25 mouse cellular contexts compared by ENCODE assay signal in genomic region chr10:60796474-60796873, GRCm38 (mm10). TPM values are rescaled to one million over a fixed set of nuclear protein-coding genes. Genes with fewer than 3 reads are reported as not detected.
DNase-seq lines count a peak whose midpoint lies in the region; ATAC-seq and TF ChIP-seq lines count a peak whose summit lies in the region.
"Had no signal": no experiment of that assay in that cellular context is flagged by ENCODE, and none has a peak within 500 bp of the region (broad histone marks: within the 10 kb centered on the region; RNA-seq: fewer than 3 reads in every experiment).

No protein-coding gene starts in this region.

- no peak overlapping the region for H3K4me2 ChIP-seq in forebrain, embryonic 16.5 days (ENCODE audit: low read length)
- no peak overlapping the region for H3K4me2 ChIP-seq in heart, embryonic 13.5 days
- H3K4me2 ChIP-seq in kidney, postnatal 0 days (ENCODE audit: low read length) = no peak overlapping the region
- no peak overlapping the region for H3K4me2 ChIP-seq in stomach, postnatal 0 days (replicated peaks; ENCODE audit: low read depth)
- H3K4me2 ChIP-seq: forebrain, embryonic 12.5 days; hindbrain, embryonic 12.5 days; liver, embryonic 15.5 days; midbrain, embryonic 15.5 days; neural tube, embryonic 13.5 days had no signal

- no peaks in the 10 kb centered on the region for H3K36me3 ChIP-seq in forebrain, embryonic 10.5 days (replicated peaks)
- no peaks in the 10 kb centered on the region for H3K36me3 ChIP-seq in forebrain, embryonic 16.5 days (ENCODE audit: control insufficient read depth, insufficient read depth)
- H3K36me3 ChIP-seq in heart, embryonic 13.5 days = no peaks in the 10 kb centered on the region
- H3K36me3 ChIP-seq in kidney, postnatal 0 days (ENCODE audit: insufficient read depth, low read length) = no peaks in the 10 kb centered on the region
- no peaks in the 10 kb centered on the region for H3K36me3 ChIP-seq in stomach, postnatal 0 days (ENCODE audit: control insufficient read depth, insufficient read depth, low read length)
- H3K36me3 ChIP-seq: forebrain, embryonic 12.5 days; hindbrain, embryonic 12.5 days; liver, embryonic 15.5 days; midbrain, embryonic 15.5 days; neural tube, embryonic 13.5 days had no signal

- no peak overlapping the region for H3K9ac ChIP-seq in forebrain, embryonic 16.5 days (replicated peaks; ENCODE audit: low read depth, low read length)
- peak overlapping the region; percentile 64 for H3K9ac ChIP-seq in heart, embryonic 13.5 days
- no peak overlapping the region for H3K9ac ChIP-seq in kidney, postnatal 0 days (ENCODE audit: low read depth, low read length)
- no peak overlapping the region for H3K9ac ChIP-seq in stomach, postnatal 0 days (ENCODE audit: low read length)
- H3K9ac ChIP-seq: forebrain, embryonic 12.5 days; hindbrain, embryonic 12.5 days; liver, embryonic 15.5 days; midbrain, embryonic 15.5 days; neural tube, embryonic 13.5 days had no signal

- DNase-seq in forebrain, embryonic 10.5 days (ENCODE audit: extremely low spot score, low spot score) = no peak
- DNase-seq in heart, adult 8-10 months (ENCODE audit: low spot score) = no peak
- no peak for DNase-seq in kidney, postnatal 0 days (ENCODE audit: low spot score)
- DNase-seq in kidney, postnatal 10 days = no peak
- DNase-seq in stomach, postnatal 0 days (ENCODE audit: low spot score) = peak; percentile 59
- DNase-seq in thymus, postnatal 36 days = no peak
- DNase-seq: adrenal gland, postnatal 25 days; cerebellum, adult 9-11 months; kidney, adult 2 months; kidney, postnatal 14 days; liver; lung, postnatal 4 days; retina, postnatal 1 day; right cerebral cortex, postnatal 25 days; thymus, postnatal 14 days had no signal

- no peaks in the 10 kb centered on the region for H3K9me3 ChIP-seq in forebrain, embryonic 10.5 days
- H3K9me3 ChIP-seq in forebrain, embryonic 16.5 days (ENCODE audit: control insufficient read depth, low read length) = no peaks in the 10 kb centered on the region
- H3K9me3 ChIP-seq in heart, embryonic 13.5 days = no peaks in the 10 kb centered on the region
- no peaks in the 10 kb centered on the region for H3K9me3 ChIP-seq in kidney, postnatal 0 days (replicated peaks; ENCODE audit: low read length)
- no peaks in the 10 kb centered on the region for H3K9me3 ChIP-seq in stomach, postnatal 0 days (ENCODE audit: control insufficient read depth, low read length)
- H3K9me3 ChIP-seq: forebrain, embryonic 12.5 days; hindbrain, embryonic 12.5 days; liver, embryonic 15.5 days; midbrain, embryonic 15.5 days; neural tube, embryonic 13.5 days had no signal

- no peak for TF ChIP-seq CTCF in kidney, postnatal 0 days (IDR thresholded peaks at IDR 0.05; ENCODE audit: low read depth)
- no peak for TF ChIP-seq CTCF in stomach, postnatal 0 days (IDR thresholded peaks at IDR 0.05; ENCODE audit: low read depth)

- H3K4me1 ChIP-seq in forebrain, embryonic 10.5 days = peaks cover 94% of the 10 kb centered on the region
- H3K4me1 ChIP-seq in forebrain, embryonic 16.5 days (replicated peaks; ENCODE audit: control insufficient read depth, insufficient read depth, low read length) = peaks cover 20% of the 10 kb centered on the region
- peaks cover 99% of the 10 kb centered on the region for H3K4me1 ChIP-seq in heart, embryonic 13.5 days
- H3K4me1 ChIP-seq in kidney, postnatal 0 days (replicated peaks; ENCODE audit: insufficient read depth, low read length) = peaks cover 51% of the 10 kb centered on the region
- peaks cover 5% of the 10 kb centered on the region for H3K4me1 ChIP-seq in stomach, postnatal 0 days (replicated peaks; ENCODE audit: control insufficient read depth, insufficient read depth)

- no peak for TF ChIP-seq EP300 in stomach, postnatal 0 days (optimal IDR thresholded peaks at IDR 0.05)

- ATAC-seq in forebrain, embryonic 16.5 days = no peak
- no peak for ATAC-seq in heart, embryonic 13.5 days (ENCODE audit: extremely low read depth, insufficient number of reproducible peaks, low FRiP score, low TSS enrichment)
- no peak for ATAC-seq in kidney, postnatal 0 days (replicated peaks; ENCODE audit: low FRiP score, low read depth)
- peak; percentile 81 for ATAC-seq in stomach, postnatal 0 days (ENCODE audit: low FRiP score, low TSS enrichment)
- ATAC-seq: CD4-positive, CD25-positive, alpha-beta regulatory T cell, adult 4 months; midbrain, embryonic 15.5 days had no signal

- peaks cover 55% of the 10 kb centered on the region for H3K27me3 ChIP-seq in forebrain, embryonic 10.5 days (ENCODE audit: poor library complexity, severe bottlenecking)
- H3K27me3 ChIP-seq in forebrain, embryonic 16.5 days (replicated peaks; ENCODE audit: control insufficient read depth, insufficient read depth, low read length) = no peaks in the 10 kb centered on the region
- H3K27me3 ChIP-seq in heart, embryonic 13.5 days (replicated peaks) = no peaks in the 10 kb centered on the region
- H3K27me3 ChIP-seq in kidney, postnatal 0 days (ENCODE audit: insufficient read depth, low read length) = no peaks in the 10 kb centered on the region
- no peaks in the 10 kb centered on the region for H3K27me3 ChIP-seq in stomach, postnatal 0 days (ENCODE audit: control insufficient read depth, insufficient read depth, low read length)

- WGBS in forebrain, embryonic 10.5 days = 87% methylated on average over 7 of the region's 7 CpGs
- 88% methylated on average over 7 of the region's 7 CpGs for WGBS in forebrain, embryonic 16.5 days
- 60% methylated on average over 7 of the region's 7 CpGs for WGBS in heart, embryonic 13.5 days
- WGBS in kidney, postnatal 0 days = 66% methylated on average over 7 of the region's 7 CpGs
- WGBS in stomach, postnatal 0 days = 79% methylated on average over 7 of the region's 7 CpGs

- H3K27ac ChIP-seq in forebrain, embryonic 10.5 days = peak overlapping the region; percentile 81; the same call in 1 of the 2 replicates
- no peak overlapping the region for H3K27ac ChIP-seq in forebrain, embryonic 16.5 days (ENCODE audit: low read length)
- peak overlapping the region; percentile 95 for H3K27ac ChIP-seq in heart, embryonic 13.5 days (replicated peaks)
- H3K27ac ChIP-seq in kidney, postnatal 0 days = peak overlapping the region; percentile 36; the same call in 1 of the 2 replicates
- H3K27ac ChIP-seq in stomach, postnatal 0 days (replicated peaks) = peak overlapping the region; percentile 56
- H3K27ac ChIP-seq: forebrain, embryonic 12.5 days; hindbrain, embryonic 12.5 days; liver, embryonic 15.5 days; midbrain, embryonic 15.5 days; neural tube, embryonic 13.5 days had no signal

- no peak overlapping the region for H3K4me3 ChIP-seq in forebrain, embryonic 10.5 days
- no peak overlapping the region for H3K4me3 ChIP-seq in forebrain, embryonic 16.5 days (replicated peaks; ENCODE audit: low read length)
- no peak overlapping the region for H3K4me3 ChIP-seq in heart, embryonic 13.5 days
- H3K4me3 ChIP-seq in kidney, postnatal 0 days (replicated peaks; ENCODE audit: low read depth, low read length) = no peak overlapping the region
- H3K4me3 ChIP-seq in stomach, postnatal 0 days (ENCODE audit: low read depth, low read length) = no peak overlapping the region
- H3K4me3 ChIP-seq: forebrain, embryonic 12.5 days; hindbrain, embryonic 12.5 days; liver, embryonic 15.5 days; midbrain, embryonic 15.5 days; neural tube, embryonic 13.5 days had no signal

RNA-seq across cellular contexts. Expression of gene Unc5b, which starts 34.9 kb away (rescaled TPM):
- polyA plus RNA-seq in forebrain, embryonic 10.5 days (2016; fragmentation: Nextera tagmentation; extraction: Ambion mirVana) = 3.2 and 3.4 TPM in 2 replicates
- polyA plus RNA-seq in forebrain, embryonic 16.5 days (2015; fragmentation: Nextera tagmentation; extraction: Ambion mirVana) = 2.2 and 2.6 TPM in 2 replicates
- 12.1 and 13.9 TPM in 2 replicates for polyA plus RNA-seq in heart, embryonic 13.5 days (2015; fragmentation: Nextera tagmentation; extraction: Ambion mirVana)
- total RNA-seq in heart, adult 8-10 months (2022) = 10 to 100 TPM in 3 of 4 experiments, 1 to 10 TPM in 1; 9.6 to 14.5 (median 12.0) TPM
- polyA plus RNA-seq in kidney, postnatal 0 days (2015; fragmentation: Nextera tagmentation; extraction: Ambion mirVana) = 7.8 TPM in 2 replicates
- polyA plus RNA-seq in stomach, postnatal 0 days (2015; fragmentation: Nextera tagmentation; extraction: Ambion mirVana) = 3.8 and 4.1 TPM in 2 replicates
- total RNA-seq: common myeloid progenitor, adult 5-6 weeks; megakaryocyte-erythroid progenitor cell, adult 5-6 weeks had no signal
- polyA plus RNA-seq: CD4-positive, CD25-positive, alpha-beta regulatory T cell, adult 4 months had no signal

RNA-seq across cellular contexts. Expression of gene Slc29a3, which starts 43.9 kb away (rescaled TPM):
- 6.3 and 7.1 TPM in 2 replicates for polyA plus RNA-seq in forebrain, embryonic 10.5 days (2016; fragmentation: Nextera tagmentation; extraction: Ambion mirVana)
- polyA plus RNA-seq in forebrain, embryonic 16.5 days (2015; fragmentation: Nextera tagmentation; extraction: Ambion mirVana) = 13.0 and 13.4 TPM in 2 replicates
- 5.4 and 5.6 TPM in 2 replicates for polyA plus RNA-seq in heart, embryonic 13.5 days (2015; fragmentation: Nextera tagmentation; extraction: Ambion mirVana)
- total RNA-seq in heart, adult 8-10 months (2022) = 1 to 10 TPM; 3.5 to 4.9 (median 3.8) TPM
- polyA plus RNA-seq in kidney, postnatal 0 days (2015; fragmentation: Nextera tagmentation; extraction: Ambion mirVana) = 17.8 and 19.6 TPM in 2 replicates
- 3.4 and 5.8 TPM in 2 replicates for polyA plus RNA-seq in stomach, postnatal 0 days (2015; fragmentation: Nextera tagmentation; extraction: Ambion mirVana)
